Mouse (Mus musculus) MEL (cell line): Measurements from ENCODE around the gene Lbx2. TPM values are rescaled to one million over a fixed set of nuclear protein-coding genes. Genes with fewer than 3 reads are reported as not detected.

Experiments
- DNase-seq: peaks from one replicate; pipeline ENCODE4 v3.0.0; 2011; ENCODE audit warnings: low read depth, low spot score
- H3K27ac ChIP-seq: 2 replicates; pipeline ENCODE4 v1.5.1; 2012; ENCODE audit warnings: low read depth, mild to moderate bottlenecking, control low read depth, low read length, moderate library complexity; ENCODE audit not compliant: control insufficient read depth
- H3K27me3 ChIP-seq, 2 experiments: fragments of 150-350 bp in 1 of 2; sonication (generic) in 1 of 2; 2 replicates each; pipeline ENCODE4 v1.6.1; 2012; ENCODE audit warnings: low read length in 2 of 2, mild to moderate bottlenecking in 2 of 2, improper control_type of control experiment in 1 of 2, moderate library complexity in 1 of 2; ENCODE audit not compliant: insufficient read depth in 2 of 2, control insufficient read depth in 1 of 2
- H3K36me3 ChIP-seq, 2 experiments: 2 replicates each; pipeline ENCODE4 v1.6.1; 2012 to 2014; ENCODE audit warnings: low read length in 2 of 2, improper control_type of control experiment in 1 of 2, inconsistent platforms in 1 of 2, mild to moderate bottlenecking in 1 of 2; ENCODE audit not compliant: insufficient read depth in 2 of 2, control insufficient read depth in 1 of 2
- H3K4me1 ChIP-seq, 2 experiments: fragments of 150-350 bp in 1 of 2; sonication (generic) in 1 of 2; 2 replicates each; pipeline ENCODE4 v1.6.1; 2012; ENCODE audit warnings: low read length in 2 of 2, improper control_type of control experiment in 1 of 2, mild to moderate bottlenecking in 1 of 2; ENCODE audit not compliant: insufficient read depth in 2 of 2, control insufficient read depth in 1 of 2
- H3K4me3 ChIP-seq, 2 experiments: fragments of 150-350 bp in 1 of 2; sonication (generic) in 1 of 2; 2 replicates each; pipeline ENCODE4 v1.5.1; 2012; ENCODE audit warnings: low read depth in 2 of 2, low read length in 2 of 2, mild to moderate bottlenecking in 2 of 2, moderate library complexity in 2 of 2, control low read depth in 1 of 2, improper control_type of control experiment in 1 of 2; ENCODE audit not compliant: control insufficient read depth in 1 of 2, insufficient read depth in 1 of 2
- H3K79me2 ChIP-seq: 2 replicates; pipeline ENCODE4 v1.6.1; 2012; ENCODE audit warnings: mild to moderate bottlenecking, low read length, moderate library complexity; ENCODE audit not compliant: control insufficient read depth, poor library complexity, insufficient read depth
- H3K9ac ChIP-seq: 2 replicates; pipeline ENCODE4 v1.6.1; 2012; ENCODE audit warnings: low read depth, mild to moderate bottlenecking, control low read depth, low read length, moderate library complexity; ENCODE audit not compliant: control insufficient read depth, poor library complexity, severe bottlenecking
- H3K9me3 ChIP-seq: fragments of 150-350 bp; sonication (generic); replicated peaks from 2 replicates; pipeline ENCODE4 v1.6.1; 2012; ENCODE audit warnings: mild to moderate bottlenecking, low read length, improper control_type of control experiment, moderate library complexity; ENCODE audit not compliant: insufficient read depth
- BHLHE40 ChIP-seq: IDR thresholded peaks from 2 replicates; pipeline ENCODE4 v1.6.1; 2012; ENCODE audit warnings: low read depth, mild to moderate bottlenecking, inconsistent platforms, low read length, improper control_type of control experiment, borderline replicate concordance
- CHD1 ChIP-seq: IDR thresholded peaks from 2 replicates; pipeline ENCODE4 v1.6.1; 2012; ENCODE audit warnings: low read depth, mild to moderate bottlenecking, inconsistent platforms, low read length, improper control_type of control experiment
- CHD2 ChIP-seq: IDR thresholded peaks from 2 replicates; pipeline ENCODE4 v1.6.1; 2011; ENCODE audit warnings: low read length, improper control_type of control experiment
- E2F4 ChIP-seq: IDR thresholded peaks from 2 replicates; pipeline ENCODE4 v1.6.1; 2011; ENCODE audit warnings: low read depth, low read length, improper control_type of control experiment, borderline replicate concordance
- ELF1 ChIP-seq: IDR thresholded peaks from 2 replicates; pipeline ENCODE4 v1.6.1; 2014; ENCODE audit warnings: low read depth, mild to moderate bottlenecking, inconsistent platforms, low read length, improper control_type of control experiment, moderate library complexity
- EP300 ChIP-seq, 2 experiments: IDR thresholded peaks; 2 replicates each; pipeline ENCODE4 v1.6.1; 2011; ENCODE audit warnings: improper control_type of control experiment in 2 of 2, low read length in 2 of 2, low read depth in 1 of 2, mild to moderate bottlenecking in 1 of 2
- JUND ChIP-seq: IDR thresholded peaks from 2 replicates; pipeline ENCODE4 v1.6.1; 2011; ENCODE audit warnings: low read depth, mild to moderate bottlenecking, improper control_type of control experiment, low read length
- MAFK ChIP-seq: IDR thresholded peaks from 2 replicates; pipeline ENCODE4 v1.6.1; 2011; ENCODE audit warnings: low read depth, mild to moderate bottlenecking, low read length, improper control_type of control experiment, borderline replicate concordance
- MAX ChIP-seq: IDR thresholded peaks from 2 replicates; pipeline ENCODE4 v1.6.1; 2011; ENCODE audit warnings: low read length, improper control_type of control experiment
- MAZ ChIP-seq: IDR thresholded peaks from 2 replicates; pipeline ENCODE4 v1.6.1; 2012; ENCODE audit warnings: low read depth, mild to moderate bottlenecking, inconsistent platforms, low read length, improper control_type of control experiment
- MXI1 ChIP-seq: IDR thresholded peaks from 2 replicates; pipeline ENCODE4 v1.6.1; 2011; ENCODE audit warnings: mild to moderate bottlenecking, low read depth, low read length, improper control_type of control experiment
- NELFE ChIP-seq: IDR thresholded peaks from 2 replicates; pipeline ENCODE4 v1.6.1; 2011; ENCODE audit warnings: low read depth, low read length, improper control_type of control experiment
- NRF1 ChIP-seq: IDR thresholded peaks from 2 replicates; pipeline ENCODE4 v1.6.1; 2014; ENCODE audit warnings: low read depth, mild to moderate bottlenecking, inconsistent platforms, low read length, improper control_type of control experiment, moderate library complexity; ENCODE audit not compliant: poor library complexity, insufficient read depth, severe bottlenecking
- POLR2A ChIP-seq, 2 experiments: IDR thresholded peaks; 2 replicates each; pipeline ENCODE4 v1.6.1; 2011 to 2012; ENCODE audit warnings: low read length in 2 of 2, mild to moderate bottlenecking in 2 of 2, control low read depth in 1 of 2, improper control_type of control experiment in 1 of 2, low read depth in 1 of 2, moderate library complexity in 1 of 2; ENCODE audit not compliant: control insufficient read depth in 1 of 2, insufficient read depth in 1 of 2, poor library complexity in 1 of 2
- RAD21 ChIP-seq: IDR thresholded peaks from 2 replicates; pipeline ENCODE4 v1.6.1; 2011; ENCODE audit warnings: mild to moderate bottlenecking, low read depth, low read length, improper control_type of control experiment
- RCOR1 ChIP-seq: IDR thresholded peaks from 2 replicates; pipeline ENCODE4 v1.6.1; 2012; ENCODE audit warnings: low read depth, mild to moderate bottlenecking, inconsistent platforms, low read length, improper control_type of control experiment
- SMC3 ChIP-seq: IDR thresholded peaks from 2 replicates; pipeline ENCODE4 v1.6.1; 2011; ENCODE audit warnings: low read depth, low read length, improper control_type of control experiment
- UBTF ChIP-seq: IDR thresholded peaks from 2 replicates; pipeline ENCODE4 v1.6.1; 2012; ENCODE audit warnings: low read depth, mild to moderate bottlenecking, inconsistent platforms, low read length, improper control_type of control experiment, moderate library complexity, borderline replicate concordance; ENCODE audit not compliant: insufficient read depth
- USF2 ChIP-seq, 2 experiments: IDR thresholded peaks; 2 replicates each; pipeline ENCODE4 v1.6.1; 2011 to 2012; ENCODE audit warnings: improper control_type of control experiment in 2 of 2, low read length in 2 of 2, borderline replicate concordance in 1 of 2, inconsistent platforms in 1 of 2, low read depth in 1 of 2, mild to moderate bottlenecking in 1 of 2; ENCODE audit not compliant: insufficient read depth in 1 of 2
- ZC3H11A ChIP-seq: IDR thresholded peaks from 2 replicates; pipeline ENCODE4 v1.6.1; 2012; ENCODE audit warnings: low read depth, mild to moderate bottlenecking, inconsistent platforms, low read length, improper control_type of control experiment
- ZMIZ1 ChIP-seq: IDR thresholded peaks from 2 replicates; pipeline ENCODE4 v1.6.1; 2012; ENCODE audit warnings: low read depth, mild to moderate bottlenecking, inconsistent platforms, low read length, improper control_type of control experiment, moderate library complexity
- polyA plus RNA-seq, 2 experiments: library from polyadenylated mRNA; stranded (reverse) in 1 of 2; unstranded in 1 of 2; fragments of >175 nt in 1 of 2; fragments of >200 nt in 1 of 2; gene quantifications; 2 replicates each; pipeline versions ENCODE4 v1.2.1 to v1.2.4; 2012; ENCODE audit warnings: low replicate concordance in 2 of 2, low read depth in 1 of 2; ENCODE audit not compliant: insufficient read length in 2 of 2, insufficient read depth in 1 of 2, missing spikeins in 1 of 2
- total RNA-seq: library from RNA; depleted of rRNA; stranded (reverse); fragments of 300-350 nt; gene quantifications from 2 replicates; pipeline ENCODE4 v1.2.3, GENCODE M21; 2012

Gene Lbx2
- total and polyA plus RNA-seq, 3 experiments: 0.58 to 0.85 TPM; not detected in 1

DNA sequence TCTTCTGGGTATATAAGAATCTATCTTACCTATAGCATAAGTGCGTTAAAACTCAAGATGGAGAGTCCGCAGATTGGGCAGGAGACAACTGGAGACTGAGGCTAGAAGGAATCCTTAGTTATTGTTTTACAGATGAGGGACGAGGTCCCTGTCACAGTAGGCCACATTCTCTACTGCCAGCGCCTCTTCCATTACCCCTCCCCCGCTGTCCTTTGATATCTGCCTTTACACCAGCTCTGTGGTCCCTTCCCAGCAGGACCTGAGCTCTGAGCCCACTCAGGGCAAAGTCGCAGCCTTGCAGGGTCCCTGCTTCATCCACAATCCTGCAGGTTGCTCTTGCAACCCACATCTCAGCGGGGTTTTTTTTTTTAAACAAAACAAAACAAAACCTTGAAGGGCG is 17.9 kb upstream of the Lbx2 start:
- H3K4me3 ChIP-seq: no peak overlapping the region
- H3K4me1 ChIP-seq: no peaks in the 10 kb centered on the region
- H3K9me3 ChIP-seq: no peaks in the 10 kb centered on the region
- TF ChIP-seq RAD21 (no peak), NELFE (no peak)
- no peak overlapping the region for H3K9ac ChIP-seq
- no peaks in the 10 kb centered on the region for H3K79me2 ChIP-seq
- no peaks in the 10 kb centered on the region for H3K36me3 ChIP-seq
- H3K27me3 ChIP-seq: no peaks in the 10 kb centered on the region
- DNase-seq: no peak
- H3K27ac ChIP-seq: no peak overlapping the region

DNA sequence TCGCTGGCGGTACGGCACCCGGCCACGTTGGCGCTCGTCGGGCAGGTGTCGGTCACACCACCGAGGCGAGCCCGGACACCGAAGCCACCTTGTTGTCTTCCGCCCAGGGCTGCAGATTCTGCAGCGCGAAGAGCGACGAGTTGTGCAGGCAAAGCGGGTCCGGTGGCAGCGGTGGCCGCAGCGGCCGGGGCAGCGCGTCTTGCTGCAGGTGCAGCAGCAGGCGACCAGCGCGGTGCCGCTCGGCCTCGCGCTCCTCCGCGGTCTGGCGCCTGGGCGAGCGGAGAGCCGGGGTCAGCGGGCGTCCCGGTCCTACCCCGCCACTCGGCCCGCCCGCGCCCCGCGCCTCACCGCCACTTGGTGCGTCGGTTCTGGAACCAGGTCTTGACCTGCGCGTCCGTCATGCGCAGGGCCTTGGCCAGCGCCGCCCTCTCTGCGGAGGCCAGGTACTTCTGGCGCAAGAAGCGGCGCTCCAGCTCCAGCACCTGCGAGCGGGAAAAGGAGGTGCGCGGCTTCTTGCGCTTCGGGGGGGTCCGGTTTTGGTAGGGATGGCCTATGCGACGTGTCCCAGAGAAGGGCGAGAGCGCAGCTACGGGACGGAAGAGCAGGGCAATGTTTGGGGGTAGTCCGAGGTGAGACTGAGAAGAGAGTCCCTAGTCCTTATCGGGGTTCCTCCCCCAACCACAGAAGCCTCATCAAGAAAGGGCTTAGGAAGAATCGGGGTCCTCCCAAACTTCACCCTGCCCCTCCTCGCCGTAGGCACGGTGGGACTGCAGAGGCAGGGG is 17.3 kb upstream of the Lbx2 start:
- no peaks in the 10 kb centered on the region for H3K79me2 ChIP-seq
- no peaks in the 10 kb centered on the region for H3K9me3 ChIP-seq
- H3K27ac ChIP-seq: no peak overlapping the region
- no peaks in the 10 kb centered on the region for H3K36me3 ChIP-seq
- no peak for TF ChIP-seq MAFK
- TF ChIP-seq ZC3H11A: no peak
- H3K9ac ChIP-seq: no peak overlapping the region
- no peaks in the 10 kb centered on the region for H3K4me1 ChIP-seq
- H3K27me3 ChIP-seq: no peaks in the 10 kb centered on the region
- H3K4me3 ChIP-seq: no peak overlapping the region
- DNase-seq: no peak

DNA sequence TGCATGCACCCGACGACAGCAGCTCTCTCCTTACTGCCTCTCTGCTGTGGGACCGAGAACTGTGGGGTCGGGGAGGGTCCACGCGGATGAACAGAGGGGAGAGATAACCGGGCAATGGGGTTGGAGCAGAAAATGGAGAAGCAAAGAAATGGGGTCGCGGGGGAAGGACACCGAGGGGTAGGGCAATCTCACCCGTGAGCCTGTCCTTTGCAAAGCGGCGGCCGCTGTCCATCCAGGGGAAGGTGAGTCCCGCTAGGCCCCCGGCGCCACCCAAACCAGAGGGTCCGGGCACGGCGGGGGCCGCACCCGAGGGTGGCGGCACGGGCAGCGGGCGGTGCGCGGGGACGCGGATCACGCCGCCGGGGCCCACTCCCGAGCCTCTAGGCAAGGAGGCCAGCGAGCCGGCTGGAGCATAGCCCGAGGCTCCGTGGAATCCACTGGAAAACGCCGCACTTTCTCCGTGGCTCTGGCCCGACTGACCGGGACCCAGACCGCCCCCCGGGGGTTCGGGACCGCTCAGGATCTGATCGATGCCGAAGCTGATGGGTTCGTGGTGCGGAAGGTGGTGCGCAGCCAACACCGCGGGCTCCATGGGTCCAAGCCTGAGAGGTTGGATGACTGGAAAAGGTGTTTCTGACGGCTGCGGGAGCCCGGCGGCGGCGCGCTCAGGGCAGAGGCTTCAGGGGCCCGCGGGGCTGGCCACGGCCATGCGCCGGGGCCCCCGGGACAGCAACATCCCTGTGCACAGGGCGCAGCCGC is 16.5 kb upstream of the Lbx2 start:
- DNase-seq: no peak
- no peak overlapping the region for H3K27ac ChIP-seq
- no peaks in the 10 kb centered on the region for H3K9me3 ChIP-seq
- H3K4me1 ChIP-seq: no peaks in the 10 kb centered on the region
- no peaks in the 10 kb centered on the region for H3K36me3 ChIP-seq
- H3K79me2 ChIP-seq: no peaks in the 10 kb centered on the region
- no peaks in the 10 kb centered on the region for H3K27me3 ChIP-seq
- H3K9ac ChIP-seq: no peak overlapping the region
- TF ChIP-seq CHD1: no peak
- TF ChIP-seq POLR2A (IDR thresholded peaks at IDR 0.05; ENCODE audit: control insufficient read depth in 1 of 2, insufficient read depth in 1 of 2, low read depth in 1 of 2, low read length in 2 of 2, poor library complexity in 1 of 2): no peak
- TF ChIP-seq E2F4: no peak
- no peak for TF ChIP-seq MAX
- no peak for TF ChIP-seq UBTF
- TF ChIP-seq SMC3: no peak
- TF ChIP-seq MXI1: no peak
- TF ChIP-seq RAD21: no peak
- TF ChIP-seq ZMIZ1: no peak
- TF ChIP-seq NRF1: no peak
- no peak for TF ChIP-seq USF2 (IDR thresholded peaks at IDR 0.05; ENCODE audit: borderline replicate concordance in 1 of 2, insufficient read depth in 1 of 2, low read depth in 1 of 2, low read length in 2 of 2)
- no peak for TF ChIP-seq ELF1
- TF ChIP-seq JUND: no peak
- TF ChIP-seq BHLHE40: no peak
- TF ChIP-seq MAZ: no peak
- TF ChIP-seq CHD2: no peak
- TF ChIP-seq EP300 (IDR thresholded peaks at IDR 0.05; ENCODE audit: low read depth in 1 of 2, low read length in 2 of 2): no peak
- TF ChIP-seq RCOR1: no peak
- no peak overlapping the region for H3K4me3 ChIP-seq
